Mouse (Mus musculus) liver, embryonic 11.5 days (tissue): ENCODE measurements around the gene Micu2. TPM values are rescaled to one million over a fixed set of nuclear protein-coding genes. Genes with fewer than 3 reads are reported as not detected.

Experiments used
- ATAC-seq: fragments of 200-750 bp; cut with Nextera tagmentation; replicated peaks from 2 replicates; pipeline ENCODE4 v1.8.0; 2017; ENCODE audit warnings: moderate number of reproducible peaks, mild to moderate bottlenecking, moderate TSS enrichment, moderate library complexity; ENCODE audit not compliant: low FRiP score
- DNase-seq: peaks from one replicate; pipeline ENCODE4 v3.0.0-alpha.2; 2017; ENCODE audit warnings: low spot score
- H3K27ac ChIP-seq: fragments of 300-500 bp; sonication (generic); 2 replicates; pipeline ENCODE4 v1.5.1; 2014; ENCODE audit warnings: mild to moderate bottlenecking, low read depth, low read length, control low read depth
- H3K27me3 ChIP-seq: fragments of 300-500 bp; sonication (generic); replicated peaks from 2 replicates; pipeline ENCODE4 v1.6.1; 2014; ENCODE audit warnings: low read length, mixed read lengths; ENCODE audit not compliant: control insufficient read depth, insufficient read depth
- H3K36me3 ChIP-seq: fragments of 300-500 bp; sonication (generic); 2 replicates; pipeline ENCODE4 v1.6.1; 2014; ENCODE audit warnings: mild to moderate bottlenecking, low read length, moderate library complexity, mixed read lengths; ENCODE audit not compliant: control insufficient read depth, insufficient read depth
- H3K4me1 ChIP-seq: fragments of 300-500 bp; sonication (generic); replicated peaks from 2 replicates; pipeline ENCODE4 v1.6.1; 2014; ENCODE audit warnings: low read length, mixed read lengths; ENCODE audit not compliant: control insufficient read depth, insufficient read depth
- H3K4me2 ChIP-seq: fragments of 300-500 bp; sonication (generic); 2 replicates; pipeline ENCODE4 v1.6.1; 2014; ENCODE audit warnings: mild to moderate bottlenecking, control low read depth, moderate library complexity
- H3K4me3 ChIP-seq: fragments of 300-500 bp; sonication (generic); 2 replicates; pipeline ENCODE4 v1.5.1; 2014; ENCODE audit warnings: low read depth, low read length, control low read depth
- H3K9ac ChIP-seq: fragments of 300-500 bp; sonication (generic); 2 replicates; pipeline ENCODE4 v1.6.1; 2014; ENCODE audit warnings: low read depth, low read length, control low read depth
- H3K9me3 ChIP-seq: fragments of 300-500 bp; sonication (generic); 2 replicates; pipeline ENCODE4 v1.6.1; 2016; ENCODE audit warnings: low read length, inconsistent platforms, mixed read lengths; ENCODE audit not compliant: control insufficient read depth
- WGBS: fragments of 180-500 bp; shearing (Covaris S2); extraction: QIAGEN DNeasy Blood & Tissue Kit; methylation state at CpG from one replicate; pipeline ENCODE4 v1.1.7; 2014; 5-methylcytosine and 5-hydroxymethylcytosine counted together
- polyA plus RNA-seq: library from polyadenylated mRNA; unstranded; fragments of >200 nt; fragmentation: Nextera tagmentation; extraction: Ambion mirVana; gene quantifications from 2 replicates; pipeline ENCODE4 v1.2.1, GENCODE M21; 2014

Micu2 gene
- polyA plus RNA-seq, 1 experiment from 2014 or later: 55.1 TPM

GRCm38 (mm10) chr14:57890011-57890842, 108.8 kb downstream of the Micu2 start, which contains the start of gene Zdhhc20:
Gene Zdhhc20, minus strand, starts transcription at chr14:57890276.
- H3K4me1 ChIP-seq: peaks cover 3% of the 10 kb centered on the region; the same call in 1 of the 2 replicates
- peak within 1 kb of the TSS; percentile 84 for H3K4me2 ChIP-seq
- H3K9me3 ChIP-seq: no peaks in the 10 kb centered on the region
- no peaks in the 10 kb centered on the region for H3K27me3 ChIP-seq
- no peaks in the 10 kb centered on the region for H3K36me3 ChIP-seq
- H3K9ac ChIP-seq: peak within 1 kb of the TSS; percentile 88
- peak; percentile 100 for DNase-seq
- WGBS: 4% methylated on average over 64 of the region's 65 CpGs
- H3K4me3 ChIP-seq: peak within 1 kb of the TSS; percentile 97
- ATAC-seq: peak; percentile 98
- H3K27ac ChIP-seq: peak within 1 kb of the TSS; percentile 74

- no peaks in the 10 kb centered on the region for H3K27me3 ChIP-seq
- peak overlapping the region; percentile 97 for H3K4me3 ChIP-seq
- peak overlapping the region; percentile 88 for H3K9ac ChIP-seq
- H3K4me2 ChIP-seq: peak overlapping the region; percentile 84
- under 1% methylated on average over 36 of the region's 37 CpGs for WGBS
- peaks cover 3% of the 10 kb centered on the region; the same call in 1 of the 2 replicates for H3K4me1 ChIP-seq
- H3K9me3 ChIP-seq: no peaks in the 10 kb centered on the region
- H3K27ac ChIP-seq: peak overlapping the region; percentile 74
- DNase-seq: peak; percentile 71
- H3K36me3 ChIP-seq: no peaks in the 10 kb centered on the region
- no peak; the same call in none of the 2 replicates for ATAC-seq
Measured at GRCm38 (mm10) chr14:57889541-57890010, 109.5 kb downstream of the Micu2 start.

GRCm38 (mm10) chr14:57887171-57887570, 111.9 kb downstream of the Micu2 start:
- H3K4me3 ChIP-seq: no peak overlapping the region
- no peak overlapping the region for H3K4me2 ChIP-seq
- no peaks in the 10 kb centered on the region for H3K27me3 ChIP-seq
- H3K4me1 ChIP-seq: peaks cover 4% of the 10 kb centered on the region
- no peaks in the 10 kb centered on the region for H3K9me3 ChIP-seq
- DNase-seq (no peak), ATAC-seq (no peak)
- no peaks in the 10 kb centered on the region for H3K36me3 ChIP-seq
- H3K27ac ChIP-seq: no peak overlapping the region
- no peak overlapping the region for H3K9ac ChIP-seq
- WGBS: 54% methylated on average over 8 of the region's 8 CpGs

GRCm38 (mm10) chr14:57886032-57886431, 113.0 kb downstream of the Micu2 start:
- ATAC-seq (no peak), DNase-seq (no peak)
- H3K9me3 ChIP-seq: no peaks in the 10 kb centered on the region
- H3K27ac ChIP-seq: no peak overlapping the region
- H3K4me3 ChIP-seq: no peak overlapping the region
- H3K4me2 ChIP-seq: no peak overlapping the region
- no peaks in the 10 kb centered on the region for H3K36me3 ChIP-seq
- peaks cover 10% of the 10 kb centered on the region for H3K4me1 ChIP-seq
- no peaks in the 10 kb centered on the region for H3K27me3 ChIP-seq
- 72% methylated on average over 2 of the region's 2 CpGs for WGBS
- H3K9ac ChIP-seq: no peak overlapping the region

GRCm38 (mm10) chr14:57883341-57883740, 115.7 kb downstream of the Micu2 start:
- Histone ChIP-seq H3K36me3 (no peaks in the 10 kb centered on the region), H3K4me3 (no peak overlapping the region), H3K9ac (no peak overlapping the region), H3K27me3 (no peaks in the 10 kb centered on the region), H3K4me2 (no peak overlapping the region), H3K9me3 (no peaks in the 10 kb centered on the region), H3K4me1 (peaks cover 10% of the 10 kb centered on the region), H3K27ac (no peak overlapping the region)
- ATAC-seq (no peak), DNase-seq (no peak)
- WGBS: 85% methylated on average over 3 of the region's 3 CpGs

- Histone ChIP-seq H3K4me2 (no peak overlapping the region), H3K9me3 (no peaks in the 10 kb centered on the region), H3K27ac (no peak overlapping the region), H3K27me3 (no peaks in the 10 kb centered on the region), H3K9ac (no peak overlapping the region), H3K4me1 (peaks cover 10% of the 10 kb centered on the region), H3K36me3 (no peaks in the 10 kb centered on the region), H3K4me3 (no peak overlapping the region)
- ATAC-seq (no peak), DNase-seq (no peak)
- 52% methylated on average over 4 of the region's 4 CpGs for WGBS
Measured at GRCm38 (mm10) chr14:57882720-57883119, 116.3 kb downstream of the Micu2 start.

- Histone ChIP-seq H3K27me3 (no peaks in the 10 kb centered on the region), H3K4me3 (no peak overlapping the region), H3K36me3 (no peaks in the 10 kb centered on the region), H3K4me1 (peaks cover 7% of the 10 kb centered on the region; the same call in 1 of the 2 replicates), H3K9me3 (no peaks in the 10 kb centered on the region), H3K27ac (no peak overlapping the region; the same call in 1 of the 2 replicates), H3K9ac (no peak overlapping the region), H3K4me2 (no peak overlapping the region)
- ATAC-seq: no peak
- 54% methylated on average over 4 of the region's 4 CpGs for WGBS
- no peak for DNase-seq
Measured at GRCm38 (mm10) chr14:57881793-57882192, 117.3 kb downstream of the Micu2 start.

- no peak overlapping the region for H3K27ac ChIP-seq
- no peaks in the 10 kb centered on the region for H3K27me3 ChIP-seq
- no peak overlapping the region for H3K4me3 ChIP-seq
- H3K9me3 ChIP-seq: no peaks in the 10 kb centered on the region
- no peak overlapping the region for H3K9ac ChIP-seq
- H3K36me3 ChIP-seq: no peaks in the 10 kb centered on the region
- H3K4me1 ChIP-seq: peaks cover 7% of the 10 kb centered on the region; the same call in 1 of the 2 replicates
- ATAC-seq (no peak), DNase-seq (no peak)
- H3K4me2 ChIP-seq: no peak overlapping the region
Measured at GRCm38 (mm10) chr14:57881074-57881473, 118.0 kb downstream of the Micu2 start.

GRCm38 (mm10) chr14:57877921-57878320, 121.1 kb downstream of the Micu2 start:
- DNase-seq (no peak), ATAC-seq (no peak)
- no peaks in the 10 kb centered on the region for H3K36me3 ChIP-seq
- H3K9ac ChIP-seq: no peak overlapping the region
- WGBS: 89% methylated on average over 9 of the region's 9 CpGs
- peaks cover 7% of the 10 kb centered on the region; the same call in 1 of the 2 replicates for H3K4me1 ChIP-seq
- no peaks in the 10 kb centered on the region for H3K9me3 ChIP-seq
- H3K27ac ChIP-seq: no peak overlapping the region
- H3K4me2 ChIP-seq: no peak overlapping the region
- no peaks in the 10 kb centered on the region for H3K27me3 ChIP-seq
- H3K4me3 ChIP-seq: no peak overlapping the region
